Mouse (Mus musculus) liver, embryonic 14.5 days (tissue): ENCODE data around the gene Ovch2.

Source experiments
- CTCF ChIP-seq: IDR thresholded peaks from 2 replicates; pipeline ENCODE4 v1.5.1; 2016; ENCODE audit warnings: antibody characterized with exemption, low read depth, control low read depth
- EP300 ChIP-seq: IDR thresholded peaks from 2 replicates; pipeline ENCODE4 v1.6.1; 2016; ENCODE audit warnings: antibody characterized with exemption, low read depth

- TF ChIP-seq CTCF (no peak), EP300 (no peak)
Measured at GRCm38 (mm10) chr7:107744454-107744853, 56.6 kb downstream of the Ovch2 start.
